ENCODE assay signal across 13 mouse cellular contexts in genomic region chr10:127115068-127115467, GRCm38 (mm10). TPM values are rescaled to one million over a fixed set of nuclear protein-coding genes. Genes with fewer than 3 reads are reported as not detected.
A peak's percentile ranks its signal among the peaks of the same experiment; 100 is the strongest.
DNase-seq lines count a peak whose midpoint lies in the region; TF ChIP-seq lines count a peak whose summit lies in the region.
"Had no signal": no experiment of that assay in that cellular context is flagged by ENCODE, and none has a peak within 500 bp of the region (broad histone marks: within the 10 kb centered on the region; RNA-seq: fewer than 3 reads in every experiment).

No protein-coding gene starts in this region.

- H3K4me3 ChIP-seq in left cerebral cortex, adult 2 months: no peak overlapping the region
- H3K4me3 ChIP-seq: heart, embryonic 10.5 days; hindbrain, embryonic 10.5 days; liver, embryonic 15.5 days had no signal

- intact Hi-C loops in left cerebral cortex, adult 2 months (cut with DNase I): no loop called here

- TF ChIP-seq CTCF in left cerebral cortex, adult 2 months (IDR thresholded peaks at IDR 0.05): peak; percentile 40

- H3K27ac ChIP-seq in left cerebral cortex, adult 2 months: no peak overlapping the region
- H3K27ac ChIP-seq: heart, embryonic 10.5 days; hindbrain, embryonic 10.5 days; liver, embryonic 15.5 days had no signal

- DNase-seq in left cerebral cortex, adult 2 months (ENCODE audit: extremely low spot score in 1 of 2, low spot score in 2 of 2): no peak
- DNase-seq in left cerebral cortex, adult 11 months (ENCODE audit: low spot score): no peak
- peak; percentile 78 for DNase-seq in 416B (ENCODE audit: low read depth)
- peak; percentile 63 for DNase-seq in CD4-positive, CD25-positive, alpha-beta regulatory T cell, adult 2 months (ENCODE audit: low read depth, low spot score)
- DNase-seq in induced T-regulatory cell, adult 2 months (ENCODE audit: low read depth): peak; percentile 76
- DNase-seq in adrenal gland, postnatal 14 days: no peak
- DNase-seq in cerebellum, postnatal 4 days (ENCODE audit: low spot score in 2 of 2): no peak
- DNase-seq: cerebellum, adult 11 months; kidney, adult 2 months; right cerebral cortex, postnatal 4 days had no signal

RNA-seq across cellular contexts. Expression of gene Os9, which starts 5.9 kb away (rescaled TPM):
- 100 to 1,000 TPM; 109 to 114 TPM for total RNA-seq in left cerebral cortex, adult 2 months (2021)
- total RNA-seq in adrenal gland, postnatal 14 days (2021): 97.9 and 108 TPM in 2 replicates

RNA-seq across cellular contexts. Expression of gene Agap2, which starts 40.0 kb away (rescaled TPM):
- total RNA-seq in left cerebral cortex, adult 2 months (2021): 100 to 1,000 TPM; 627 to 694 TPM
- 6.9 and 14.3 TPM in 2 replicates for total RNA-seq in adrenal gland, postnatal 14 days (2021)

RNA-seq across cellular contexts. Expression of gene Tspan31, which starts 45.0 kb away (rescaled TPM):
- 10 to 100 TPM; 63.7 to 64.4 TPM for total RNA-seq in left cerebral cortex, adult 2 months (2021)
- 76.3 and 96.5 TPM in 2 replicates for total RNA-seq in adrenal gland, postnatal 14 days (2021)

RNA-seq across cellular contexts. Expression of gene B4galnt1, which starts 50.0 kb away (rescaled TPM):
- 100 to 1,000 TPM; 122 to 125 TPM for total RNA-seq in left cerebral cortex, adult 2 months (2021)
- total RNA-seq in adrenal gland, postnatal 14 days (2021): 14.6 and 24.7 TPM in 2 replicates

RNA-seq across cellular contexts. Expression of gene Cdk4, which starts 51.7 kb away (rescaled TPM):
- total RNA-seq in left cerebral cortex, adult 2 months (2021): 10 to 100 TPM; 74.4 to 75.2 TPM
- 242 and 253 TPM in 2 replicates for total RNA-seq in adrenal gland, postnatal 14 days (2021)

Comparison
In these comparisons a context has a peak if more than half of its experiments do, and no peak if none do; other contexts are left out.
1. DNase-seq: peak in 416B (single experiment), CD4-positive, CD25-positive, alpha-beta regulatory T cell, adult 2 months (single experiment) and induced T-regulatory cell, adult 2 months (single experiment); none in left cerebral cortex, adult 2 months (0 of 2), left cerebral cortex, adult 11 months (single experiment), adrenal gland, postnatal 14 days (single experiment) and cerebellum, postnatal 4 days (0 of 2).
2. RNA of gene Agap2, which starts 40.0 kb away (total RNA-seq): 627 to 694 TPM in left cerebral cortex, adult 2 months; 6.9 to 14.3 TPM in adrenal gland, postnatal 14 days; every median in the first group is over 10 times any median in the second.